Mouse (Mus musculus): ENCODE measurements around the gene Nfix. TPM values are rescaled to one million over a fixed set of nuclear protein-coding genes. Genes with fewer than 3 reads are reported as not detected.

Gene Nfix
- polyA plus RNA-seq, 1 experiment, result 18.2 TPM

GRCm38 (mm10) chr8:84790537-84790936, 9.6 kb downstream of the Nfix start:
- Histone ChIP-seq H3K4me3 (ENCODE audit: control insufficient read depth, insufficient read depth, low read length) (no peak overlapping the region), H3K4me1 (replicated peaks; ENCODE audit: control insufficient read depth, insufficient read depth, low read length) (no peaks in the 10 kb centered on the region), H3K27ac (ENCODE audit: control insufficient read depth, insufficient read depth, low read length) (no peak overlapping the region), H3K27me3 (ENCODE audit: control insufficient read depth, insufficient read depth, low read length) (no peaks in the 10 kb centered on the region), H3K36me3 (ENCODE audit: control insufficient read depth, insufficient read depth, low read length) (no peaks in the 10 kb centered on the region)
- TF ChIP-seq POLR2A (IDR thresholded peaks at IDR 0.05; ENCODE audit: control insufficient read depth, extremely low read depth, insufficient read depth, low read length, poor library complexity) (no peak), CTCF (IDR thresholded peaks at IDR 0.05; ENCODE audit: borderline replicate concordance, control insufficient read depth, extremely low read depth, insufficient read depth, low read length, poor library complexity) (no peak)
- DNase-seq, result no peak
- 94% methylated on average over 2 of the region's 2 CpGs for WGBS

GRCm38 (mm10) chr8:84789855-84790486, 10.2 kb downstream of the Nfix start:
- WGBS, result 96% methylated on average over 9 of the region's 9 CpGs
- Histone ChIP-seq H3K27me3 (ENCODE audit: control insufficient read depth, insufficient read depth, low read length) (no peaks in the 10 kb centered on the region), H3K4me1 (replicated peaks; ENCODE audit: control insufficient read depth, insufficient read depth, low read length) (no peaks in the 10 kb centered on the region), H3K4me3 (ENCODE audit: control insufficient read depth, insufficient read depth, low read length) (no peak overlapping the region), H3K27ac (ENCODE audit: control insufficient read depth, insufficient read depth, low read length) (no peak overlapping the region), H3K36me3 (ENCODE audit: control insufficient read depth, insufficient read depth, low read length) (no peaks in the 10 kb centered on the region)
- DNase-seq, result no peak
- TF ChIP-seq CTCF (IDR thresholded peaks at IDR 0.05; ENCODE audit: borderline replicate concordance, control insufficient read depth, extremely low read depth, insufficient read depth, low read length, poor library complexity) (no peak), POLR2A (IDR thresholded peaks at IDR 0.05; ENCODE audit: control insufficient read depth, extremely low read depth, insufficient read depth, low read length, poor library complexity) (no peak)

- 89% methylated on average over 5 of the region's 5 CpGs for WGBS
- Histone ChIP-seq H3K4me3 (ENCODE audit: control insufficient read depth, insufficient read depth, low read length) (no peak overlapping the region), H3K27me3 (ENCODE audit: control insufficient read depth, insufficient read depth, low read length) (peaks cover 2% of the 10 kb centered on the region; the same call in 1 of the 2 replicates), H3K27ac (ENCODE audit: control insufficient read depth, insufficient read depth, low read length) (no peak overlapping the region), H3K36me3 (ENCODE audit: control insufficient read depth, insufficient read depth, low read length) (no peaks in the 10 kb centered on the region), H3K4me1 (replicated peaks; ENCODE audit: control insufficient read depth, insufficient read depth, low read length) (no peaks in the 10 kb centered on the region)
- DNase-seq, result no peak
- TF ChIP-seq CTCF (IDR thresholded peaks at IDR 0.05; ENCODE audit: borderline replicate concordance, control insufficient read depth, extremely low read depth, insufficient read depth, low read length, poor library complexity), result no peak
- TF ChIP-seq POLR2A (IDR thresholded peaks at IDR 0.05; ENCODE audit: control insufficient read depth, extremely low read depth, insufficient read depth, low read length, poor library complexity), result no peak
Observed at GRCm38 (mm10) chr8:84789345-84789744, 10.8 kb downstream of the Nfix start.

- Histone ChIP-seq H3K27ac (ENCODE audit: control insufficient read depth, insufficient read depth, low read length) (no peak overlapping the region), H3K4me1 (replicated peaks; ENCODE audit: control insufficient read depth, insufficient read depth, low read length) (no peaks in the 10 kb centered on the region), H3K4me3 (ENCODE audit: control insufficient read depth, insufficient read depth, low read length) (no peak overlapping the region), H3K27me3 (ENCODE audit: control insufficient read depth, insufficient read depth, low read length) (peaks cover 5% of the 10 kb centered on the region; the same call in 1 of the 2 replicates), H3K36me3 (ENCODE audit: control insufficient read depth, insufficient read depth, low read length) (no peaks in the 10 kb centered on the region)
- WGBS, result 89% methylated on average over 11 of the region's 11 CpGs
- DNase-seq, result no peak
- TF ChIP-seq CTCF (IDR thresholded peaks at IDR 0.05; ENCODE audit: borderline replicate concordance, control insufficient read depth, extremely low read depth, insufficient read depth, low read length, poor library complexity) (no peak), POLR2A (IDR thresholded peaks at IDR 0.05; ENCODE audit: control insufficient read depth, extremely low read depth, insufficient read depth, low read length, poor library complexity) (no peak)
Observed at GRCm38 (mm10) chr8:84788896-84789295, 11.2 kb downstream of the Nfix start.

GRCm38 (mm10) chr8:84787523-84788302, 12.4 kb downstream of the Nfix start:
- H3K36me3 ChIP-seq (ENCODE audit: control insufficient read depth, insufficient read depth, low read length), result no peaks in the 10 kb centered on the region
- DNase-seq, result no peak
- H3K27ac ChIP-seq (ENCODE audit: control insufficient read depth, insufficient read depth, low read length), result no peak overlapping the region
- TF ChIP-seq POLR2A (IDR thresholded peaks at IDR 0.05; ENCODE audit: control insufficient read depth, extremely low read depth, insufficient read depth, low read length, poor library complexity) (no peak), CTCF (IDR thresholded peaks at IDR 0.05; ENCODE audit: borderline replicate concordance, control insufficient read depth, extremely low read depth, insufficient read depth, low read length, poor library complexity) (no peak)
- no peaks in the 10 kb centered on the region for H3K4me1 ChIP-seq (replicated peaks; ENCODE audit: control insufficient read depth, insufficient read depth, low read length)
- WGBS, result 94% methylated on average over 10 of the region's 14 CpGs
- H3K4me3 ChIP-seq (ENCODE audit: control insufficient read depth, insufficient read depth, low read length), result no peak overlapping the region
- peaks cover 7% of the 10 kb centered on the region; the same call in 1 of the 2 replicates for H3K27me3 ChIP-seq (ENCODE audit: control insufficient read depth, insufficient read depth, low read length)

- H3K27me3 ChIP-seq (ENCODE audit: control insufficient read depth, insufficient read depth, low read length), result peaks cover 7% of the 10 kb centered on the region; the same call in 1 of the 2 replicates
- WGBS, result 96% methylated on average over 11 of the region's 11 CpGs
- TF ChIP-seq CTCF (IDR thresholded peaks at IDR 0.05; ENCODE audit: borderline replicate concordance, control insufficient read depth, extremely low read depth, insufficient read depth, low read length, poor library complexity) (no peak), POLR2A (IDR thresholded peaks at IDR 0.05; ENCODE audit: control insufficient read depth, extremely low read depth, insufficient read depth, low read length, poor library complexity) (no peak)
- no peak for DNase-seq
- no peak overlapping the region for H3K4me3 ChIP-seq (ENCODE audit: control insufficient read depth, insufficient read depth, low read length)
- no peaks in the 10 kb centered on the region for H3K36me3 ChIP-seq (ENCODE audit: control insufficient read depth, insufficient read depth, low read length)
- no peak overlapping the region for H3K27ac ChIP-seq (ENCODE audit: control insufficient read depth, insufficient read depth, low read length)
- H3K4me1 ChIP-seq (replicated peaks; ENCODE audit: control insufficient read depth, insufficient read depth, low read length), result no peaks in the 10 kb centered on the region
Observed at GRCm38 (mm10) chr8:84786801-84787467, 13.2 kb downstream of the Nfix start.

All from thymus, adult 2 months (tissue).